Mouse (Mus musculus) spleen, postnatal 10 days (tissue): ENCODE data around the gene Afg1l.

Source experiments
- DNase-seq, 2 experiments: peaks; one replicate each; pipeline ENCODE4 v3.0.0; 2021 to 2022; ENCODE audit warnings: low spot score in 2 of 2

Afg1l gene

DNA sequence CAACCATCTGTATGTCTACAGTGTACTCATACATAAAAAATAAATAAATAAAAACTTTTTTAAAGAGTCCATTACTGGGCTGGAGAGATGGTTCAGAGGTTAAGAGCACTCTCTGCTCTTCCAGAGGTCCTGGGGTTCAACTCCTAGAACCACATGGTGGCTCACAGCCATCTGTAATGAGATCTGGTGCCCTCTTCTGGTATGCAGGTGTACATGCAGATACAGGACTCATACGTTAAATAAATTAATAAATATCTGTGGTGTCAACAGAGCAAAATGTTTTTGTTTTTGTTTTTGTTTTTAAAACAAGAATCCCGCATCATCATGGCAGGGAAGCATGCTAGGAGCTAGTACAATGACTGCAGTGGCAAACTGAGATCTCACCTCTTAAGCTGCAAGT lies 181.3 kb downstream of the Afg1l start:
- DNase-seq = no peak

DNA sequence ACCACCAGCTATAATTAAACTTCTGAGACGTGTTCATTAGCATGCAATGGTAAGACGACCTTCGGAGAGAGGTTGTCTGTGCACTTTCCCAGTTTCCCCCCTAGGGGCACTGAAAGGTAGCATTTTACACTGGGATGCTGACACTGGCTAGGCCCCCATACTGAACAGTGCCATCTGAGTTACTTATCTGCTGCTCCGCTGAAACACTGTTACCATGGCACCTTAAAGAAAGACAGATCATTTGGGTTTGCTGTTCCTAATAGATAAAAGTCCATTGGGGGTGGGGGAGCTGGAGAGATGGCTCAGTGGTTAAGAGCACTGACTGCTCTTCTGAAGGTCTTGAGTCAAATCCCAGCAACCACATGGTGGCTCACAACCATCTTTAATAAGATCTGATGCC lies 181.8 kb downstream of the Afg1l start:
- DNase-seq = no peak

DNA sequence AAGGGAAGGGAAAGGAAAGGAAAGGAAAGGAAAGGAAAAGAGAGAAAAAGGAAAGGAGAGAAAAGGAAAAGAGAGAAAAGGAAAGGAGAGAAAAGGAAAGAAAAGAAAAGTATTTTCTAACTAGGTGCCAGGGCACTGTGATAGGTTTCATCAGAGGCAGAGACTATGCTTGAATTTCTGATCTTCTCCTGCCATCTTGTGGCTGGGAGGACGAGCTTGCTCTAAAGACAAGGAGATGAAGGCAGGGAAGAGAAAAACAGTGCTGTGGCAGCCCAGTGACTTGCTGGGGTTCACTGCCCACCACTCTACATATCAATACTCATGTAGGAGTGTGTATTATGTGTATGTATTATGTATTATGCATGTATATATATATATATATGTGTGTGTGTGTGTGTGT lies 183.3 kb downstream of the Afg1l start:
- no peak for DNase-seq

DNA sequence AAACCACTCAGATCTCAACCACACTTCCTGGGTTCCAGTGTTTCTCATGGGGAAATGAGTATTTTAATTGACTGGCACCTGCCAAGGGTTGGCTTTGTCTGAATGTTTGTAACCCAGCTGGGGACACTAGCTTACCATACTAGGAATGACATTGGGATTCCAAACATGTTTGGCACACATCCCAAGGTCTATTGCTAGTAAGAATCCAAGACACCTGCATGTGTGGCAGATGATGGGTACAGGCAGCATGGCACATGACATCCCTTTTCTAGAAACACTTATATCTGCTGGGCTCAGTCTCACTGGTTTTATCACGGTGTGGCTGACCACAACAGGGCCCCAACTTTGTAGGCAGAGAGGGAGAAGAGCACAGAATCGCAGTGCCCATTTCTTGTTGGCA lies 184.0 kb downstream of the Afg1l start:
- no peak for DNase-seq

DNA sequence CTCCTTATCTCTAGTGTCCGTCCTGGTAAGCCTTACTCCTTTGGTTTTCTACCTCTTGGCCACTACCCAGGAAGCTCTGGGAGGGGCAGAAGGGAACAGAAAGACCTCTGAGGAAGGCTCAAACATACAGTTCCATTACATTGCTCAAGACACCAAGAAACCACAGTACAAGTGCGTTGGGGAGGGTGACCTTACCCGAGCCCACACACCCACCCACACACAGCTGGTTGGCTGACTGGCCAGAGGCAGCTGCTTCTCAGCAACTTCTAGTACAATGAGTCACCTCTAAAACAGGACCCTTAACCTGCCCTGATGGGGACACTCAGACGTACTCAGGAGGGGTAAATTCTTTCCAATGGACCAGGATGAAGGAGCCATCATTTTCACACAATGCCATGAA lies 184.5 kb downstream of the Afg1l start:
- DNase-seq = no peak

DNA sequence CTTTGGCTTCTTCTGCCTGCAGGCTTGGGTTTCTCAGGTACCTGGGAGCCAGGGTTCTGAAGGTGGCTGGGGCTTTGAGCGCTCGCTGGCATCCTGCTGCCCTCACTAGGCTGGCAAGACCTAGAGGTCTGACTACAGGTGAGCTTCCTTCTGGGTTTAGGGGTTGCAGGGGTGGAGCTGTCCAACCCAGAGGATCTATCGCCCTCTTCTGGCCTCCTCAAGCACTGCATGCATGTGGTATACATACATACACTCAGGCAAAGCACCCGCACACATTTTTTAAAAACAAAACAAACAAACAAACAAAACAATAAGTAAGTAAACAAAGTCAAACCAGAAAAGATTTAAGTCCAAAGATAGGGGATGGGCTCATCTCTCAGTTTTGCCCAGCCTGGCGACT lies 187.0 kb downstream of the Afg1l start:
- peak; percentile 68 to 88 for DNase-seq

DNA sequence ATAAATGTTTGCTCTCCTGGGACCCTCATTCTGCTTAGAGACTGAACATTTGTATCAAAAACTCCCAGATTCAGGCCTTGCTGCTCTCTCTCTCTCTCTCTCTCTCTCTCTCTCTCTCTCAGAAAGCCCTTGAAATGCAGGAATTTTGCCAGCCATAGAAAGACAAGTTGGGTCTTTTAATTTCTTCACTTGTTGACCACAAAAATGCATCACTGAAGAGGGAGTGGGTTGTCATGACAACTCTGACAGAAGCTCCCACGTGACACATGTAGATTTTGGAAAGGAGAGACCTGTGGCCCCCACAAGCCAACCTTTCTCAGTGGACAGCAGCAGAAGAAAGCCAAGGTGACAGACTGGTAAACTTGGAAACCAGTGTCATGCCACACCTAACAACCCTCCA lies 190.7 kb downstream of the Afg1l start:
- no peak for DNase-seq

DNA sequence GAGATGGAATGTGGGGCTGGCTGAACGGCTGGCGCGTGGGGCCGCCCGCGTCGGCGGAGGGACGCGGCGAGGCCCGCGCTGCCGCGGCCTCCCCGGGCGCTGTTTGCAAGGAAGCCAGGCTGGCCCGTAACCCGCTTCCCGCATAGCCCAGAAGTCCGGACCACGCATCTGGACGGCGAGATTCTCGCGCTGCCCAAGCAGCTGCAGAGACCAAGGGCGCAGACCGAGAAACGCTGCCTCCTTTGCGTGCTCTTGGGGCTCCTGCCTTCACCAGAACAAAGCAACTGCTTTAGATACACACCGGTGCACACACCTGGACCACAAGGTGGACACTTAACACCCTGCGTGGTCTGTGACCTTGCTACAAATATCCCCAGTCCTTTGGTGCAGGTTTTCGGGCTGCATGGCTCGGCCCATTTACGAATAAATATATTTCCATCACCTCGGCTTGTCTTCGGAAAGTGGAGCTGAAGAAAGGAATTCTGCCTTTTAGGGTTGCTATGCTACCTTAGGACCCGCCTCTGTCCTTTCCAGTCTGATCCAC lies 200.0 kb downstream of the Afg1l start:
- DNase-seq = no peak

DNA sequence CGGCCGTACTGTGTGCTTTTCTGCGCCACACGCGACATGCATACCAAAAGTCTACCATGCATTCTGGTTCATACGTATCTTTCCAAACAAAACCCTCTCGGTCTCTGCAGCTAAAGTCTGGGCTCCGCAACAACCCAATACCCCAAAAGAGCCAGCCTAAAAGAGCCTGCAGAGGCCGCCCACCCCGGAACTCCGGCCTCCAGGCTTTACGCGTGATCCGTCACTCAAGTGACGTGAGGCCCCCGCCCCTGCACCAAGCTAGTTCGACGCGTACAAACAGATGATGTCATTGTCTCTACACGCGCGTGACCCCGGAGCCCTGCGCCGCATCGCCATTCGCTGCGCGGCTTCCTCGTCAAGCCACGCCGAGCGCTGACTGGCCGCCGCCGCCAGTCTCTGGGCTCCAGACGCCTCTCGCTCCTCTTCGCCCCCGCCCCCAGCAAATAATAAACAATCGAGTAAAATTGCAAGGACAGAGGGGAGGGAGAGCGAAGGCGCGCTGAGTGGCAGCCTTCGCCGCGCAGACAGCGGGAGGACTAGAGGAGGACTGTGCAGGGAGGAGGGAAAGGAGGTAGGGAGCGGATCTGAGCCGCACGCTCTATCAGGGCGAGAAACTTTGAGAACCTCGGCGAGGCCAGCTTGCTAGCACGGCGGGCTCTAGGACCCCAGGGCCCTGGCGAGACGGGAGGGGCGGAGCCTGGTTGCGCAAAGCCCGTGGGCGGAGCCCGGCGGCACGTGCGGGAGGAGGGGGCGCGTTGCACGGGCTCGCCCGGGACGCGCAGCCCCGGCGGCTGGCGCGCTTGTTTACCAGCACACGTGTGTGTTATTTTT lies 200.7 kb downstream of the Afg1l start:
- DNase-seq = peak; percentile 92 to 97

DNA sequence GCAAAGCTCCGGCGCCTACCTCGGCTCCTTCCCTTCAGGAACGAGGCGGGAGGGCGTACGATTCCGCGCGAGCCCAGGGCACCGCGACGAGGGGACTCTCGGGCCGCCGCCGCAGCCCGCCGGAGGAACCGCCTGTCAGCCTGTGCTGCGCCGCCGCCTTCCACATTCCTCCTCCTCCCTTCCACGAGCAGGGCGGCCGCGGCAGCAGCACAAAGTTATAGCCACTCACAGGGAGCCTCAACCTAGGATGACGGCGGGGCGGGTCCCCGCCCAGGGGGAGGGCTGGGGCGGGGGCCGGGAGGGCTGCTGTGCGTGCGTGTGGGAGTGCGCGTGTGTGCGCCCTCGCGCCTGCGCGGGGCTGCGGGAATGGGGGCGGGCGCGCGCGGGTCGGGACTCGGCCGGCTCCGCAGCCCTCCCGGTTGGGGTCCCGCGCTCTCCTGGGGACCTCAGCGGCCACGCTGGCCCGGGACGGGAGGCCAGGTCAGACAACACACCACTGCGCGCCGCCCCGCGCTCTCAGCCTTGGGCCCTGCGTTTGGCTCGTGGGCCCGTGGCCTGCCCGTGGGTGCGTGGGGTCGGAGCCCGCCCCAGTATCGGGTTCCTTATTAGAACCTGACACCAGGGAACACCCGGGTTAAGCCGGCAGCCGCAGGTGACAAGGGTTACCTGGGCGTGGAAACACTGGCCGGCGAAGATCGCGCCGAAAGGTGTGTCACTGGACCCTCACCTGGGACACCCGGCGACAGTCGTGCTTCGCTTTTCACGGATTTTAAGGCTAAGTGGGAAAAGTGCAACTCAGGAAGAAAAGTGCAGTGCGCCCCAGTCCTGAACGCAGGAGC lies 201.6 kb downstream of the Afg1l start, which contains the start of gene Foxo3:
Gene Foxo3 (minus strand): TSS at position 249 of the 839 bp plus-strand sequence.
- peak; percentile 90 to 91 for DNase-seq

DNA sequence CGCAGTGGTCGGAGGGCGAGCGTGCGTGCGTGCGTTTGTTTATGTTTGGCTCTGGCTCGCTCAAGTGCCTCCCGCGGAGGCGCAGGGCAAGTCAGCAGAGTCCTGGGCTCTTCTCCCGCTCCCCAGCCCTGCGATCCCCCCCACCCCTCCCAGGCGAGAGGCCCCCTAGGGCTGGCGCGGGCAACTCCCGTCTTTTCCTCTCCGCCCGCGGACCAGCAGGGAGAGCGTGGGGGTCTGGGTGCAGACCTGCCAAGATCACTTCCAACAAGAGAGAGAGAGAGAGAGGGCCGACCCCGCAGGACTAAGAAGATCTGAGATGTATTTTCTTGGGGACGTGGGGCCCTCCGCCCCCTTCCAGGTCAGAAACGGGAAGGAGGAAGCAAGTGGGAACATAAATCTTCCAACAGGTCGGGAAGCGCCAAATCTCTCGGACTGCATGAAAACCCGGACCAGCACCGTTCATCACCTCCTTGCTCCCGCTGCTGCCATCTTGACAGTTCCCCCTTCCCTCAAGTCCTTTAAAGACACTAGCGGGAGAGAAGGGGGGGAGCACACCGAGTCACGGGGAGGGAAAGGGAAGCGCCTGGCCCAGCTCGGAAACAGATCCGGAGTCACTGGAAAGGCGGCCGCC lies 202.4 kb downstream of the Afg1l start:
- peak in 1 of 2 experiments; percentile 56 for DNase-seq

DNA sequence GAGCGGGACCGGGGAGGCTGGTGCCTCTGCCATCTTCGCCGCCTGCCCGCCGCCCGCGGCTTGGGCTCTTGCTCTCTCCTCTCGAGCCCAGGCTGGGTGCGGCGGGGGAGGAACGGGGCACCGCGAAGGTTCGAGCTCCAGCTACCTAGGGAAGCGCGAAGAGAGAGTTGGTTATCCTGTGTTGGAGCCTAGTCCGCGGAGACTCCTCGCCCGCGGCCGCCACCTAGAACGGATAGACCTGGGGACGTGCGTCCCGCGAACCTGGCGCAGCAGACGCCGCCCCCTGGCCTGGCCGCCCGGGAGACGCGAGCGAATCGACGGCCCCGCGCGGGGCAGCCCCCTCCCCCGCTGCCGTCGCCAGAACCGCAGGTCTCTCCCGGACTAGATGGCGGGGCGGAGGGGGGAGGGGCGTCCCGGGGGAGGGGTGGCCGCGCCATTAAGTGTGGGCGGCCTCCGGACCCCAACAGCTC lies 202.9 kb downstream of the Afg1l start:
- DNase-seq = peak; percentile 73 to 79

DNA sequence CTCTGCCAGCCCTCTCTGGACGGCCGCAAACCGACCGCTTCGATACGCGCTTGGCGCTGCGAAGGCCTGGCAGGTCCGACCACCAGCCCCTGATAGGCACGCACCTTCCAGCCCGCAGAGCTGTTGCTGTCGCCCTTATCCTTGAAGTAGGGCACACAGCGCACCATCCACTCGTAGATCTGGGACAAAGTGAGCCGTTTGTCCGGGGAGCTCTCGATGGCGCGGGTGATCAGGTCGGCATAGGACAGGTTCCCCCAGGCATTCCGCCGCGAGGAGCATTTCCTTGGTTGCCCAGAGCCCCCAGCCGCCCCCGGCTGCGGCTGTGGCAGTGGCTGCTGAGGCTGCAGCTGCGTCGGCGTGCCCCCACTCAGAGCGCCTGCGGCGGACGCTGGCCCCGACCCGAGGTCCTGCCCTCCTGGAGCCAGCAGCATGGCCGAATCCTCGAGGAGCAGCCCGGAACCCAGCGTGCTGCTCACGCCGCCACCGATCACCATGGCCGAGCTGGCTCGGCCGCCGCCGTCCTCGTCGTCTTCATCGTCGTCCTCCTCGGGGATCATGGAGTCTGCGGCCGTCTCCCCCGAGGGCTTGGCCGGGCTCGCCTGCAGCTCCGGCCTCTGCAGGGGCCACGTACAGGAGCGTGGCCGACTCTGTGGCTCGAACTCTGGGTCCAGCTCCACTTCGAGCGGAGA lies 203.5 kb downstream of the Afg1l start:
- DNase-seq = peak; percentile 52 to 65

DNA sequence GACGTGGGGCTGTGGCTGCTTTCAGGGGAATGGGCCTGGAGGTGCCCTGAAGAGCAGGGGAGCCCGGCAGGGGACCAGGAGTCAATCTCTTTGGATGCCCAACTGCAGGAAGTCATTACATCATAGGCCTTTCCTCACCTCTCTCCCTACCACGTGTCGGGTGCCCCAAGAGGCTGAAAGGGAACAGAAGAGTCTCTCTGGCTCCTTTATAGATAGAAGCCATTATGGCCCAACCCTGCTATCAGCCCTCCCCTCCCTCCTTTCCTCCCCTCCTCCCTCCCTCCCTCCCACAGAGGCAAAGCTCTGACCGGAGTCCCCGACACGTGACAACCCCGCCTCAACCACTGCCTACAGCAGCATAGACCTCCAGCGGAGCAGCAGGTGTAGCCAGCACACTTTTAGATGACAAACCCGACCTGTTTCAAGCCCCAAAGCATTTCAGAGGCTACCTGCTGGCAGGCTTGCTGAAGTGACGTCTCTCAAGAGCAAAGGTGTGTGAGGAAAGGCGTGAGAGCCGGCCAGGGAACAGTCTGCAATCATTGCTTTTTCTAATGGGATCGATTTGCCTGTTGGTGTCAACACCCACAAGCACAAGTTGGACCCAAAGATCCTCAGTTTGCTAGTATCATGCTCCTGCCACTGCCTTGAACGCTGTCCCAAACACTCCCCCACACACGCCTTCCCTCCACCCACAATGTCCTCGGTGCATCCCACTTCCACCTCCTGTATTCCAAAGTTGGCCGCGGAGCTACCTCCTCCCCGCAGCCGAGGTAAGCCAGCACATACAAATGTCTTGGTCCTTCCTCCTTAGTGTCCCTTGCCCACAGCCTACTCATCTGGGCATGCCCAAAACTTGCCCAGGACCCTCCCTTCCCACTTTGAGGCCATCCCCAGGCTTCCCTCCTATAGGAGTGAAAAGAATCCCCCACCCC lies 204.3 kb downstream of the Afg1l start:
- peak; percentile 75 to 78 for DNase-seq

DNA sequence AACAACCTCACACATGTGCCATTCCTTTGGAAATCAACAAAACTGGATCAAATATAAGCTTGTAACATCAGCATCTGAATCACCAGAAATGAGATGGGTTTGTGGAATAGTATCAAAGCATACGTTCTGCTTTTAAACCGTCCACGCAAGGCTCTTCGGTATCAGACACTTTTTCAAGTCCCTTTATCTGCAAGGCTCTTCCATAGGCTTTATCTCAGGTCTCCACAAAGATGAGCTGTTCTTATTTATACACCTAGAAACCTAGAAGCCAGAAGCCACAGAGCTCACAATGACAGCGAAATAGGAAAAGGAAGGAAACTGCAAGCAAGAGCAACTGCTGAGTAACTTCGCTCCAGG lies 205.0 kb downstream of the Afg1l start:
- no peak for DNase-seq

DNA sequence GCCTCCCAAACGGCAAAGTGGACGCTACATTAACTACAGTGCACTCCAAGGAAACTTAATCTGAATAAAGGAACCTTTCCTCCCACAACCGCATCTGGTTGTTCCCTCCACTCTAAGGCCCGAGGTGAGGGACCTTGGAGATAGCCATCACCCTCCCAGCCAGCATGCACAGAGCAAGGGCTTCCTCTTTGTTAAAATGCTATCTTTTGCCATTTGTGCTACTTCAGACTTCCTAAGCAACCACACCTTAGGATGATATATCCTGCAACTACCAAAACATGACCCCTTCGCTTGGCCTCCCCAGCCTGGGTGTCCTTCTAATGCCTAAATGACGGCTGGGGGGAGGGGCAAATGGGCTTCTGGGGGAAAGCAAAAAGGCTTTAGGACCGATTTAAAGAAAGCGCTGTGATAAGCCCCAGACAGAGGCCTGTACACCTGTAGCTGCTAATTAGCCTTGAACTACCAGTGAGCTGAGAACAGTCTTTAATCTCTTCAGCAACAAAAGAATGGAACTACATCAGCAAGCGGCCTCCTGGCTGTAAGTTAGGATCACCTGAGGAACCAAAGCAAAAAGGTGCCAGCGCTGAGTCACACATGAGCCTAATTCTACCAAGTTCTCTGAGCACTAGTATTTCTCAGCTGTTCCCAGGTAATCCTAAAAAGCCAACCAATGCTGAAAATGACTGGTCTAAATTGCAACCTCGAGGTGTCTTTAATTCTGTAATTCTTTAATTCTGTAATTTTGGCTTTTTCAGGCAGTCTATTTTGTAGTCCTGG lies 206.7 kb downstream of the Afg1l start:
- DNase-seq = no peak

DNA sequence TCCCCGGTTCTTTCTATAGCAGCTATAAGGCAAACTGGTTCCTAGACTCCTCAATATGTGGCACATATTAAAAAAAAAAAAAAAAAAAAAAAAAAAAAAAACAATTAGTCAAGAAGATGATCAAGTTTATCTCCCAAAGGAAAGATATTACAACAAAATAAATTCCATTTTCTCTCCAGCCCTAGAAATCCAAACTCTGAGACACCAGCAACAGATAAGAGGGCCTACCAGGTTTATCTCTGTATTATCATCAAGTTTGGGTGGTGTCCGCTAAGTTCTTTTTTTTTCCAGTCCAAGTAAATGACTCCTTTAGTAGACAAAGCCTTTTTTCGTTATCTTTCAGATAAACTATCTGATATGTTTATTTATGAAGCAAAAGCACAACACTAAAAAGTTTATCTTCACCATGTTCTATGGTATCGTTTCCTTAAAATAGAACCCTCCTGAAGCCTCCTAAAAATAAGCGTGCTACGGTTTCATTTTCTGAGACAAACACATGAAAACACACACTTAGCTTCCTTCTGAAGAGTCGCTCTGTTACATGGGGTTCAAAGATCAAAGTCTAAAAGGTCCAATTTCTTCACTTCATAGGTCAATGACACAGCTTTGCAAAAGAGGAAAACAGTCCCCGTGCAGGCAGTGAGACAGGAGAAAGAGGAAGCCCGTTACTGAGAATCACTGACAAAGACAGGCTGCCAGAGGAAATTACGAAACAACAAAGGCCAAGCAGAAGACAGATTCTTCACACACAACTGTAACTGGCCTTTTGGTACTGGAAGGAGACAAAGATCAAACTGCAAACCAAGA lies 207.9 kb downstream of the Afg1l start:
- DNase-seq = peak in 1 of 2 experiments; percentile 50

DNA sequence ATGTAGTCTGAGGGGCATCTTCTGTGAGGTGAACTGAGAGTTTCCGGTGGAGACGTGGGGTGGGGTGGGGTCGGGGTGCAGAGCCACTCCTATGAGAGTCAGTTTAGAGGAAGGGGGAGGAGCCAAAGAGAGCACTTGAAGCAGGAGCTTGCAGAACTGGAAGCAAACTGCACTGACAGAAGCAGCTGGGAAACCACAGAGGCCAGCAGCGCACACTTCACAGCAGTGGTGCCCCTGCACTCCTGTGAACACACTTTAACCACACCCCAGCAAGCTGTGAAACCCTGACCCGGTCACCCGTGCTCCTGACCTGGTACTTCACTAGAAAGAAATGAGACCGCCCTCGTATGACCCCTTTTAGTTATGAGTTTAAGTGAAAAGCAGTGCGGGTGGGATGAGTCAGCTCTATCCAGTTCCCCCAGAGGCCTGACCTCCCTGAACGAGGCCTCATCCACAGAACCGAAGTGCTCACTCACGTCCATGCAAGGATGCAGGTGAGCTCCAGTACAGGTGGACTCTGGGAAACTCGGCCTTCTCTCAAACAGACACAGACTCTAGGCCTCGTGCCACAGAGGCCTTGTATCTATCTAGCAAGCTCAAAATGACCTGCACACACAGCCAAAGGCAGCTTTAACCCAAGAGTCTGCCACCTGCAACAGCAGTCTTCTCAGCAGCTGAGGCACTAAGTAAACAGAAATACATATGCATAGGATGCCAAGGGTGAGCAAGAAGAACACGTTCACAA lies 208.9 kb downstream of the Afg1l start:
- peak in 1 of 2 experiments; percentile 62 for DNase-seq
